Mouse (Mus musculus) intestine, embryonic 15.5 days (tissue): ENCODE measurements around the gene Icam4. TPM values are rescaled to one million over a fixed set of nuclear protein-coding genes. Genes with fewer than 3 reads are reported as not detected.
"Not testable (repeated sequence)": the region's sequence is repeated elsewhere in the genome, so short reads cannot be mapped to it uniquely, and the experiment has no call there.

Experiments used
- ATAC-seq: fragments of 200-750 bp; cut with Nextera tagmentation; 2 replicates; pipeline ENCODE4 v1.8.0; 2017; ENCODE audit warnings: moderate TSS enrichment, moderate library complexity
- H3K27ac ChIP-seq: fragments of 300-500 bp; sonication (generic); 2 replicates; pipeline ENCODE4 v1.5.1; 2015; ENCODE audit warnings: mild to moderate bottlenecking, inconsistent platforms
- H3K27me3 ChIP-seq: fragments of 300-500 bp; sonication (generic); replicated peaks from 2 replicates; pipeline ENCODE4 v1.6.1; 2015; ENCODE audit warnings: inconsistent platforms
- H3K36me3 ChIP-seq: fragments of 300-500 bp; sonication (generic); 2 replicates; pipeline ENCODE4 v1.6.1; 2015; ENCODE audit warnings: inconsistent platforms
- H3K4me1 ChIP-seq: fragments of 300-500 bp; sonication (generic); replicated peaks from 2 replicates; pipeline ENCODE4 v1.6.1; 2015; ENCODE audit warnings: inconsistent platforms
- H3K4me2 ChIP-seq: fragments of 300-500 bp; sonication (generic); replicated peaks from 2 replicates; pipeline ENCODE4 v1.6.1; 2015; ENCODE audit warnings: mild to moderate bottlenecking, inconsistent platforms
- H3K4me3 ChIP-seq: fragments of 300-500 bp; sonication (generic); replicated peaks from 2 replicates; pipeline ENCODE4 v1.5.1; 2015; ENCODE audit warnings: inconsistent platforms
- H3K9ac ChIP-seq: fragments of 300-500 bp; sonication (generic); 2 replicates; pipeline ENCODE4 v1.6.1; 2015; ENCODE audit warnings: inconsistent platforms
- H3K9me3 ChIP-seq: fragments of 300-500 bp; sonication (generic); 2 replicates; pipeline ENCODE4 v1.6.1; 2016; ENCODE audit warnings: inconsistent platforms
- WGBS: fragments of 180-500 bp; shearing (Covaris S2); methylation state at CpG from one replicate; pipeline ENCODE4 v1.1.7; 2015; 5-methylcytosine and 5-hydroxymethylcytosine counted together
- polyA plus RNA-seq: library from polyadenylated mRNA; unstranded; fragments of >200 nt; fragmentation: Nextera tagmentation; extraction: Ambion mirVana; gene quantifications from 2 replicates; pipeline ENCODE4 v1.2.1, GENCODE M21; 2015

The Icam4 gene
- polyA plus RNA-seq = 2.9 and 3.0 TPM in 2 replicates

GRCm38 (mm10) chr9:21029291-21030054, at the start of gene Icam4:
Gene Icam4 (plus strand): TSS chr9:21029373.
- H3K27me3 ChIP-seq = peaks cover 37% of the 10 kb centered on the region
- peak within 1 kb of the TSS; percentile 54 for H3K9ac ChIP-seq
- no peak within 1 kb of the TSS for H3K27ac ChIP-seq
- peaks cover 39% of the 10 kb centered on the region for H3K4me1 ChIP-seq
- peak; percentile 40 for ATAC-seq
- peak within 1 kb of the TSS; percentile 99 for H3K4me2 ChIP-seq
- H3K36me3 ChIP-seq = no peaks in the 10 kb centered on the region
- peak within 1 kb of the TSS; percentile 49 for H3K4me3 ChIP-seq
- H3K9me3 ChIP-seq = no peaks in the 10 kb centered on the region
- WGBS = 2% methylated on average over 37 of the region's 37 CpGs

DNA sequence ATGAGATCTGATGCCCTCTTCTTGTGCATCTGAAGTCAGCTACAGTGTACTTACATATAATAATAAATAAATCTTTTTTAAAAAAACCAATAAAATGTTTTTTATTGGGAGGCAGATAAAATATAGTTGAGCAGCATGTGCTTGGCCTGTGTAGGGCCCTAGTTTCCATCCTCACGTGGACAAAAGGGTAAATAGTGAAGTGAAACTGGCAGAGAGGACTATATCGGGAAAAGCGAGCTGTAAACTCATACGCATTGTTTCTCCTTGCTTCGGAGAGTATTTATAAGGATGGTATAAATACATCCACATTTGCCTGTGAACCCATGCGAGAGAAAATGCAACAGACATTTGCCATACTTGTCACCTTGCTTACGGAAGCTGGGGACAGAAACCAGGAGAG, 49.4 kb upstream of the Icam4 start:
- Histone ChIP-seq H3K9me3 (no peaks in the 10 kb centered on the region), H3K4me2 (no peak overlapping the region), H3K27ac (no peak overlapping the region), H3K9ac (no peak overlapping the region), H3K36me3 (no peaks in the 10 kb centered on the region), H3K4me1 (peaks cover 23% of the 10 kb centered on the region), H3K4me3 (no peak overlapping the region), H3K27me3 (no peaks in the 10 kb centered on the region)
- no peak for ATAC-seq
- WGBS = 79% methylated on average over 7 of the region's 7 CpGs

GRCm38 (mm10) chr9:20982171-20982570, 47.0 kb upstream of the Icam4 start:
- ATAC-seq = no peak
- H3K4me3 ChIP-seq = no peak overlapping the region
- H3K36me3 ChIP-seq = no peaks in the 10 kb centered on the region
- H3K27me3 ChIP-seq = no peaks in the 10 kb centered on the region
- H3K9me3 ChIP-seq = no peaks in the 10 kb centered on the region
- no peak overlapping the region for H3K27ac ChIP-seq
- 65% methylated on average over 3 of the region's 3 CpGs for WGBS
- no peak overlapping the region for H3K9ac ChIP-seq
- H3K4me2 ChIP-seq = no peak overlapping the region
- H3K4me1 ChIP-seq = peaks cover 11% of the 10 kb centered on the region

- no peak overlapping the region for H3K27ac ChIP-seq
- no peaks in the 10 kb centered on the region for H3K36me3 ChIP-seq
- no peaks in the 10 kb centered on the region for H3K27me3 ChIP-seq
- no peak for ATAC-seq
- H3K4me3 ChIP-seq = no peak overlapping the region
- H3K4me1 ChIP-seq = peaks cover 11% of the 10 kb centered on the region
- H3K9ac ChIP-seq = no peak overlapping the region
- H3K4me2 ChIP-seq = no peak overlapping the region
- WGBS = 45% methylated on average over 5 of the region's 5 CpGs
- no peaks in the 10 kb centered on the region for H3K9me3 ChIP-seq
Measured at GRCm38 (mm10) chr9:20983169-20983568, 46.0 kb upstream of the Icam4 start.

GRCm38 (mm10) chr9:20986952-20987686, 42.1 kb upstream of the Icam4 start:
- H3K4me1 ChIP-seq = peaks cover 7% of the 10 kb centered on the region
- no peak overlapping the region for H3K4me2 ChIP-seq
- peak; percentile 86 for ATAC-seq
- WGBS = 47% methylated on average over 15 of the region's 15 CpGs
- H3K27me3 ChIP-seq = no peaks in the 10 kb centered on the region
- no peak overlapping the region for H3K9ac ChIP-seq
- H3K9me3 ChIP-seq = no peaks in the 10 kb centered on the region
- no peaks in the 10 kb centered on the region for H3K36me3 ChIP-seq
- H3K4me3 ChIP-seq = no peak overlapping the region
- H3K27ac ChIP-seq = peak overlapping the region; percentile 66

DNA sequence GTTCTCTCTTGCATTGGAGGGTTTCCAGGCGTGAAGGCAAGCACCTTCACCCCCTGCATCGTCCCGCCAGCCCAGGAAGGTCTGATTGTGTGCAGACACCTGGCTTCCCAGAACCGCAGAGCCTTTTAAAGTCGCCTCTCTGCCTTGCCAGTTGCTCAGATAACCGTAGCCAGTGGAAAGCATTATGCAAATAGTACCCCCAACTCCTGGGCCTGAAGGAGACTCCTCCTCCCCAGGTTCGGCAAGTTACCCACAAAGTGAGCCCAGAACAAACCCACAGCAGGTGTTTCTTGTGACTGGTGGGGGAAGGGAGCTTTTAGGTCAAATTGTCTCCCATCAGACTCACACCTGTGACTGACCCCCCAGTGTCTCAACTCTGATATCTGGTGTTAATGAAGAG, 41.2 kb upstream of the Icam4 start:
- Histone ChIP-seq H3K36me3 (no peaks in the 10 kb centered on the region), H3K4me3 (no peak overlapping the region), H3K4me2 (no peak overlapping the region), H3K27me3 (no peaks in the 10 kb centered on the region), H3K9ac (no peak overlapping the region), H3K9me3 (no peaks in the 10 kb centered on the region), H3K27ac (peak overlapping the region; percentile 66; the same call in 1 of the 2 replicates), H3K4me1 (peaks cover 8% of the 10 kb centered on the region)
- WGBS = 33% methylated on average over 7 of the region's 7 CpGs
- no peak for ATAC-seq

DNA sequence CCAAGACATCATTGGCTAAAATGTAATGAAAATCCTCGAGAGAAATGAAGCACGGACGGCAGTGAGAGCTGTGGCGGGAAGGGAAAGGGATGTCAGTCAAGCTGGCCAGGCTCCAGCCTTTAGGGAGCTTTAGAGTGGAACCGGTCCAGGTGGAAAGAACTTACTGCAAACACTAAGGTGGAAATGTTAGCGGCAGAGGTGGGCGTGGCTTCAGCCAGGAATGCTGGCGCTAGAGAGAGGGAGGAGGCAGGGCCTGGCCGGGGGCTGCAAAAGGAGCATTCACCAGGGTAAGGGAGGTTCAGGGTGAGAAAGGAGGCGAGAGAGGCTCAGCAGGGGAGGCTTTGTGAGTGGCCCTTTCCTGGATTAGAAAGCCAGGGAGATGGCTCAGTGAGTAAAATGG, 38.3 kb upstream of the Icam4 start:
- Histone ChIP-seq H3K27ac (peak overlapping the region; percentile 32; the same call in 1 of the 2 replicates), H3K4me1 (peaks cover 14% of the 10 kb centered on the region), H3K9me3 (no peaks in the 10 kb centered on the region), H3K9ac (peak overlapping the region; percentile 15; the same call in 1 of the 2 replicates), H3K4me2 (peak overlapping the region; percentile 38; the same call in 1 of the 2 replicates), H3K27me3 (no peaks in the 10 kb centered on the region), H3K36me3 (no peaks in the 10 kb centered on the region), H3K4me3 (no peak overlapping the region)
- WGBS = 6% methylated on average over 10 of the region's 10 CpGs
- no peak for ATAC-seq

- H3K4me2 ChIP-seq = no peak overlapping the region
- no peak overlapping the region for H3K4me3 ChIP-seq
- no peak overlapping the region for H3K9ac ChIP-seq
- WGBS = 96% methylated on average over 4 of the region's 4 CpGs
- H3K27ac ChIP-seq = no peak overlapping the region
- no peaks in the 10 kb centered on the region for H3K36me3 ChIP-seq
- H3K4me1 ChIP-seq = peaks cover 14% of the 10 kb centered on the region
- no peaks in the 10 kb centered on the region for H3K27me3 ChIP-seq
- no peaks in the 10 kb centered on the region for H3K9me3 ChIP-seq
- ATAC-seq = no peak
Measured at GRCm38 (mm10) chr9:20991587-20991986, 37.6 kb upstream of the Icam4 start.

DNA sequence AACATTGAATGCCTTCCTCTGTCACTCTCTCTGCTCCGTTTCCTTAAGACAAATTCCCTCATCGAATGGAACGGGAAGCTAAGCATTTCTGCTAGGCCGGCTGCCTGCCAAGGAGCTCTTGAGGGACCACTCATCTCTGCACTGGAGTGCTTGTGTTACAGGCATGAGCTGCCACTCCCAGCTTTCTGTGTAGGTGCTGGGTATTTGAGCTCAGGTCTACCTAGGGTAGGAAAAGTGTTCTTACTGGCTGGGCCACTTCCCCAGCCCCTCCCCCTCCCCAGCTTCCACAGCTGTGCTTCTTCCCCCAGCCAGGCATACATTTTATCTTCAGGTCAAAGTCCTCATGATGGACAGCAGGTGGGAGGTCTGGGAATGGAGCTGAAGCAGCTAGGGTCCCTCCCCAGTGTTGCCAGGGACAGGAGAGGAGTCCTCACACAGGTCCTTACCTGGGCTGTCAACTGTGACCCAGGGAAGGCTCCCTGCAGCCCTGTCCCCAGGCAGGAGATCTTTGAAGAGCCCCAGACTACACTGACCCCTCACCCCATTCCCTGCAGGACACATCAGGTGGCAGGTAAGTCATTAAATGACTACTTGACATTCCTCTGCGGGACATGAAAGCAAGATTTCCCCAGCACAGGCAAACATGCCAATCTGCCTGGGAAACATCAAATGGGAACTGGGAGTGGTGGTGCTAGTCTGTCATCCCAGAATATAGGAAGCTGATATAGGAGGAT, 35.8 kb upstream of the Icam4 start:
- peak overlapping the region; percentile 4; the same call in 1 of the 2 replicates for H3K27ac ChIP-seq
- 0 out of 2 replicates have a peak overlapping the region, but pooled peaks have one; percentile 4 for H3K4me2 ChIP-seq
- H3K9me3 ChIP-seq = no peaks in the 10 kb centered on the region
- no peaks in the 10 kb centered on the region for H3K27me3 ChIP-seq
- H3K36me3 ChIP-seq = no peaks in the 10 kb centered on the region
- WGBS = 28% methylated on average over 5 of the region's 5 CpGs
- H3K4me3 ChIP-seq = no peak overlapping the region
- no peak overlapping the region for H3K9ac ChIP-seq
- peaks cover 14% of the 10 kb centered on the region for H3K4me1 ChIP-seq
- peak; percentile 82 for ATAC-seq

GRCm38 (mm10) chr9:20995069-20995468, 34.1 kb upstream of the Icam4 start:
- WGBS = 75% methylated on average over 3 of the region's 3 CpGs
- Histone ChIP-seq H3K27me3 (no peaks in the 10 kb centered on the region), H3K4me1 (peaks cover 14% of the 10 kb centered on the region), H3K36me3 (no peaks in the 10 kb centered on the region), H3K9ac (no peak overlapping the region), H3K9me3 (no peaks in the 10 kb centered on the region), H3K4me3 (no peak overlapping the region), H3K4me2 (no peak overlapping the region), H3K27ac (no peak overlapping the region)
- ATAC-seq = no peak

DNA sequence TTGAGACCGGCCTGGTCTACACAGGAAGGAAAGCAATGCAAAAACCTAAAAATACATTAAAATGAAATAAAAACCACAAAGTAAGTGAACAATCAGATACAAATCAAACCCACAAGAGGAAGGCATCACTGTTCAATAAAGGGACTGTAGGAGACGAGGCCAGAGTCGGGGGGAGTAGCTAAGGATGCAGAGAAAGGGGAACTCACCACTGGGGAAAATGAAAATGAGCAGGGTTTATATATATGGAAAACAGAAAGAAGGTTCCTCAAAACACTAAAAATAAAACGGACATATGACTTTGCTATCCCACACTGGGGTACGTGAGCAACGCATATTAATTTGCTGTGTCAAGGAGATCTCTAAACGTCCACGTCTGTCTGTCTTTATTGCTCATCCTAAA, 32.1 kb upstream of the Icam4 start:
- no peak overlapping the region for H3K4me3 ChIP-seq
- no peaks in the 10 kb centered on the region for H3K36me3 ChIP-seq
- H3K4me1 ChIP-seq = peaks cover 7% of the 10 kb centered on the region
- H3K4me2 ChIP-seq = no peak overlapping the region
- H3K9ac ChIP-seq = no peak overlapping the region
- WGBS = 88% methylated on average over 8 of the region's 8 CpGs
- no peak overlapping the region for H3K27ac ChIP-seq
- ATAC-seq = no peak
- H3K27me3 ChIP-seq = no peaks in the 10 kb centered on the region
- no peaks in the 10 kb centered on the region for H3K9me3 ChIP-seq

- not testable (repeated sequence) for H3K27me3 ChIP-seq, ATAC-seq, H3K9me3 ChIP-seq, H3K36me3 ChIP-seq, H3K27ac ChIP-seq, H3K4me2 ChIP-seq, H3K4me1 ChIP-seq, H3K4me3 ChIP-seq, H3K9ac ChIP-seq
- 55% methylated on average over 1 of the region's 1 CpGs for WGBS
Measured at GRCm38 (mm10) chr9:20998337-20998736, 30.8 kb upstream of the Icam4 start.
